Mouse (Mus musculus): ENCODE data around the gene Prelp. TPM values are rescaled to one million over a fixed set of nuclear protein-coding genes. Genes with fewer than 3 reads are reported as not detected.
A peak's percentile ranks its signal among the peaks of the same experiment; 100 is the strongest.

Gene Prelp
- total and polyA plus RNA-seq, 2 experiments from 2014 or later: 2.4 to 5.0 TPM

DNA sequence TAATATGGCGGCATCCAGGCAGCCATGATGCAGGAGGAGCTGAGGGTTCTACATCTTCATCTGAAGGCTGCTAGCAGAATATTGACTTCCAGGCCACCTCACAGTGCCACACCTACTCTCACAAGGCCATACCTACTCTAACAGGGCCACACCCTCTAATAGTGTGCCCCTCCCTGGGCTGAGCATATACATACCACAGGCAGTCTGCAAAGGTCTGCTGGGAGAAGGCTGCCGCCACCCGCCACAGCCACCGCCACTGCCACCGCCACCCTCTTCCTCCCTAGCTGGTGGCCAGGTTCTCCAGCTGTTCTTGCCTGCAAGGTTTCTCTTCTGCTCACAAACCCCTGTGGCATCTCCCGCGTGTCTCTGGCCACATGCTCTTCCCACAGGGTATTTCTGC, 35.4 kb downstream of the Prelp start:
- DNase-seq (no peak), ATAC-seq (no peak)
- no peaks in the 10 kb centered on the region for H3K9me3 ChIP-seq (ENCODE audit: low read length)
- peaks cover 6% of the 10 kb centered on the region for H3K4me1 ChIP-seq (ENCODE audit: insufficient read depth)
- H3K27ac ChIP-seq (ENCODE audit: low read depth, low read length): no peak overlapping the region
- H3K9ac ChIP-seq: no peak overlapping the region
- H3K4me3 ChIP-seq (ENCODE audit: low read depth, low read length): no peak overlapping the region
- no peak overlapping the region for H3K4me2 ChIP-seq (ENCODE audit: low read depth)
- no peak for TF ChIP-seq CTCF (IDR thresholded peaks at IDR 0.05; ENCODE audit: low read depth)
- no peaks in the 10 kb centered on the region for H3K36me3 ChIP-seq (ENCODE audit: insufficient read depth)
- 97% methylated on average over 6 of the region's 7 CpGs for WGBS
- H3K27me3 ChIP-seq (ENCODE audit: insufficient read depth, low read length): no peaks in the 10 kb centered on the region

DNA sequence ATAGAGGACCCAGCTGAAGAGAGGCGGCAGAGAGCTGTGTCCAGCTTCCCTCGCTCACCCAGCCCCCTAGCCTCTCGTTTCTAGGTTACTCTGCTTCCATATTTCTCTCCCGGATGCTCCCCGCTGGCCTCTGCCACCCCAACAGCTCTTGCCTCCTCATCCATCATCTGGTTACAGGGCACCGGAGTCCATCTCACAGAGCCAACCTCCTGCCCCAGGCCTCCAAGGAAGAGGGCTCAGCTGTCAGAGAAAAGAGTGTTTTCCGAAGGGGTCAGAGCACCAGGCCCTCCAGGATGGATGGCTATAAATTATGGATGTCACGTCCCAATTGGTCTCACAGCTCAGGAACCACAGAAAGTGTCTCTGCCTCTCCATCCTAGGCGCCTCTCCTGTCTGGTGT, 36.5 kb downstream of the Prelp start:
- Histone ChIP-seq H3K9ac (no peak overlapping the region), H3K9me3 (ENCODE audit: low read length) (no peaks in the 10 kb centered on the region), H3K36me3 (ENCODE audit: insufficient read depth) (no peaks in the 10 kb centered on the region)

DNA sequence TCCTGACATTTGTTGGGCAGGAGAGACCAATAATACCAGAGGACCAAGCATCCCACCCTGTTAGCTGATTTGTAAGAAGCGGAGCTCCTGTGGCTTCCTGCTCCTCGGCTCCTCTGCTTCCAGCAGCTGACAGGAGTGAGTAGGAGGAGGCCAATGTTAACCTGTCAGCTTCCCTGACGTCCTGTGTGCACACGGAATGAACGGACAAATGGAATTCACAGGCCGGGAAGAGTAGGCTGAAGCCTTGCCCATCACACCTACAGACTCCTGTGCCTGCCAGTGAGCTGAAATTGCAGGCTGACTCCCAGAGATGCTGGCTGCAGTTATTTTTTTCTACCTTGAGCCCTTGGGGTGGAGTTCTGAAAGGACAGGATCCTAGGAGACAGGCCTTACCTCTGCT, 37.1 kb downstream of the Prelp start:
- H3K4me2 ChIP-seq (ENCODE audit: low read depth): no peak overlapping the region
- DNase-seq (no peak), ATAC-seq (no peak)
- TF ChIP-seq CTCF (IDR thresholded peaks at IDR 0.05; ENCODE audit: low read depth): no peak
- H3K9me3 ChIP-seq (ENCODE audit: low read length): no peaks in the 10 kb centered on the region
- peaks cover 6% of the 10 kb centered on the region; the same call in 1 of the 2 replicates for H3K4me1 ChIP-seq (ENCODE audit: insufficient read depth)
- no peaks in the 10 kb centered on the region for H3K27me3 ChIP-seq (ENCODE audit: insufficient read depth, low read length)
- no peaks in the 10 kb centered on the region for H3K36me3 ChIP-seq (ENCODE audit: insufficient read depth)
- H3K9ac ChIP-seq: no peak overlapping the region
- no peak overlapping the region for H3K27ac ChIP-seq (ENCODE audit: low read depth, low read length)
- WGBS: 77% methylated on average over 6 of the region's 6 CpGs
- no peak overlapping the region for H3K4me3 ChIP-seq (ENCODE audit: low read depth, low read length)

More for the DNA sequence above, 36.5 kb downstream of the Prelp start:
- no peak overlapping the region for H3K27ac ChIP-seq (ENCODE audit: low read depth, low read length)
- no peaks in the 10 kb centered on the region for H3K27me3 ChIP-seq (ENCODE audit: insufficient read depth, low read length)
- peaks cover 6% of the 10 kb centered on the region; the same call in 1 of the 2 replicates for H3K4me1 ChIP-seq (ENCODE audit: insufficient read depth)
- 85% methylated on average over 9 of the region's 9 CpGs for WGBS
- H3K4me2 ChIP-seq (ENCODE audit: low read depth): no peak overlapping the region
- no peak for DNase-seq
- ATAC-seq: no peak
- no peak overlapping the region for H3K4me3 ChIP-seq (ENCODE audit: low read depth, low read length)
- no peak for TF ChIP-seq CTCF (IDR thresholded peaks at IDR 0.05; ENCODE audit: low read depth)

DNA sequence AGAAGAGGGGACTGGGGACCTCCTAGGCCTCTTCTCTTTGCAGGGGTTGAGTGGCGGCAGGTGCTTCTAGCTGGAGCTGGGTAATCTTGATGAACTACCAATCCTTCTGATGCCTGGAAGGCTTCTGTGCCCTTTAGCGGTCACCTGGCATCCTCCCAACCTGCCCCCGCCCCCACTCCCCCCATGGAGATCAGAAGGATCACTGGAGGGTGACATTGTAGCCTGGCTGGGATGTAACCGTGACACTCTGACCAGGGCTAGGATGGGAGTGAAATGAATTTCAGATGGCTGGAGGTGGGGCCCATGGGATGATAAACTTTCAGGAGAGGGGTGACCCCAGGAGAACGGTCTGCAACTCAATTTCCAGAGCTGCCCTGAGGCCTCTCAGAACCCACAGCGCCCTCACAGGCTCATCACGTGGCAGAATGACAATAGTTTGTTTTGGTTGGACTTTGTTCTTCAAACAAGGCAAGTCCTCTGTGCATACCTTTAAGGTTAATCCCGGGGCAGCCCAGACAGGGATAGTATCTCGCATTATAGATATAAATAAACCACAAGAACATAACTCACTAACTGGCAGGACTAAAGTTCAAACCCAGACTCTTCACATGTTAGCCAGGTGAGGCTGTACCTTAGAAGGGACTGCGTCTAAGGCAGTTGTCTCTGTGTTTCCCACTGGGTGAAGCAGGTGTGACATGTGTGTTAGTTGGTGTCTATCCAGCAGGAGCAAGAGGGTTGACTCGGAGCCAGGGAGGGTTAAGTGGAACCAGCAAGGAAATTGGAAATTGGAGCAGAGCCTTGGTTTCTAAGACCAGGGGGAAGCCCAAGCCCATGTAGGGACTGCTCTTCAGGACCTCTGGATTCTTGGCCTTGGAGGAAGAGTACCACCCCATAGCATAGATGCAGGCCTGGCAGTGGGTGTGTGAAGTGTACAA, 38.7 kb downstream of the Prelp start:
- Histone ChIP-seq H3K4me1 (ENCODE audit: insufficient read depth) (peaks cover 6% of the 10 kb centered on the region; the same call in 1 of the 2 replicates), H3K36me3 (ENCODE audit: insufficient read depth) (no peaks in the 10 kb centered on the region), H3K4me2 (ENCODE audit: low read depth) (no peak overlapping the region), H3K9ac (no peak overlapping the region), H3K27ac (ENCODE audit: low read depth, low read length) (no peak overlapping the region), H3K9me3 (ENCODE audit: low read length) (no peaks in the 10 kb centered on the region), H3K27me3 (ENCODE audit: insufficient read depth, low read length) (no peaks in the 10 kb centered on the region), H3K4me3 (ENCODE audit: low read depth, low read length) (no peak overlapping the region)
- no peak for DNase-seq
- ATAC-seq: no peak
- 56% methylated on average over 11 of the region's 11 CpGs for WGBS
- no peak for TF ChIP-seq CTCF (IDR thresholded peaks at IDR 0.05; ENCODE audit: low read depth)

DNA sequence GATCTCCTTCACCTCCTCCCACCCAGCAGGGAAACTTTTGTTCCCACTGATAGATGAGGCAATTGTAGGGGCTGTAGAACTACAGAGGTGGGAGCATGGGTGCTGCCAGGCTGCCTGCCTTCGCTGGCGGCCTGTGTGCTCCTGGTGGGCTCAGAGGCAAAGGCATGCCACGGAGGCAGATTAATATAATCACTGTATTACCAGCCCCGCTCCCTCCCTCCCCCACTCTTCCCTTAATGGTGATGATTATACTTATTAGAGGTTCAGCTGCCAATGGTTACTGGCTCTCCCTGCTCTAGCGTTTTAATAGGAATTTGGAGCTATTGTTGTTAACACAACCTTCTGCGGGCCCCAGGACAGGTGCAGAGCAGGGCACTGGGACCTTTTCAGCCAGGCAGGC, 39.4 kb downstream of the Prelp start:
- TF ChIP-seq CTCF (IDR thresholded peaks at IDR 0.05; ENCODE audit: low read depth): peak; percentile 19; the same call in 1 of the 2 replicates
- whole genome bisulfite sequencing: 31% methylated on average over 6 of the region's 6 CpGs
- ATAC-seq: peak; percentile 85; the same call in 1 of the 2 replicates
- Histone ChIP-seq H3K4me2 (ENCODE audit: low read depth) (no peak overlapping the region), H3K27me3 (ENCODE audit: insufficient read depth, low read length) (no peaks in the 10 kb centered on the region), H3K9me3 (ENCODE audit: low read length) (no peaks in the 10 kb centered on the region), H3K36me3 (ENCODE audit: insufficient read depth) (no peaks in the 10 kb centered on the region), H3K27ac (ENCODE audit: low read depth, low read length) (no peak overlapping the region; the same call in 1 of the 2 replicates), H3K4me3 (ENCODE audit: low read depth, low read length) (no peak overlapping the region), H3K9ac (no peak overlapping the region), H3K4me1 (ENCODE audit: insufficient read depth) (peaks cover 5% of the 10 kb centered on the region; the same call in 1 of the 2 replicates)
- peak; percentile 29 for DNase-seq

DNA sequence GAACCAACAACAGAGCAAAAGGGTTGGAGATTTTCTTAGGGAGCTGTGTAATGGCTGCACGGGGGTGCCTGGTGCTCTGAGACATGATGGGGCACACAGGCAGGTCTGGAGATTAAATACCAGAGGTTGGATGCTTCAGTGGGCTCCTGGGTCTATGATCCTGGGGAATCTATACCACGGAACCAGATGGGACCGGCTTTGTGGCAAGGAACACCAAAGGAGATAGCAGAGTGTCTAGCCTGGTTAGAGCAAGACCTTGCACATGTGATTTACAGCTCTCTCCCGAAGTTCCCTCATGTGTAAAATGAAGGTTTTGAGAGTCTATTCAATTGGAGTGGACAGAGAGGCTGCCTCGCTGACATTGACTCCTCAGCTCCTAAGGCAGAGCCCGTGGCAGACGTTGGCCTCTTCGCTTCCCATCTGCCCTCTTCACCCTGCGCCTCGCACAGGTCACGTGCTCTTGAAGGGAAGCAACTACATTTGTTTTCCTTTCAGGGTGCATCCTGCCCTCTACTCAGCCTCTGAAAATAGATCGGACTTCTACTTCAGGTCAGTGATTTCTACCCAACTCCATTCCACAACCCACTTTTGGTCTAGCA, 42.3 kb downstream of the Prelp start:
- 81% methylated on average over 12 of the region's 12 CpGs for WGBS
- Histone ChIP-seq H3K27me3 (ENCODE audit: insufficient read depth, low read length) (no peaks in the 10 kb centered on the region), H3K27ac (ENCODE audit: low read depth, low read length) (no peak overlapping the region), H3K4me3 (ENCODE audit: low read depth, low read length) (no peak overlapping the region), H3K4me2 (ENCODE audit: low read depth) (no peak overlapping the region), H3K36me3 (ENCODE audit: insufficient read depth) (no peaks in the 10 kb centered on the region), H3K4me1 (ENCODE audit: insufficient read depth) (no peaks in the 10 kb centered on the region), H3K9me3 (ENCODE audit: low read length) (no peaks in the 10 kb centered on the region), H3K9ac (no peak overlapping the region)
- DNase-seq (no peak), ATAC-seq (no peak)
- TF ChIP-seq CTCF (IDR thresholded peaks at IDR 0.05; ENCODE audit: low read depth): no peak

DNA sequence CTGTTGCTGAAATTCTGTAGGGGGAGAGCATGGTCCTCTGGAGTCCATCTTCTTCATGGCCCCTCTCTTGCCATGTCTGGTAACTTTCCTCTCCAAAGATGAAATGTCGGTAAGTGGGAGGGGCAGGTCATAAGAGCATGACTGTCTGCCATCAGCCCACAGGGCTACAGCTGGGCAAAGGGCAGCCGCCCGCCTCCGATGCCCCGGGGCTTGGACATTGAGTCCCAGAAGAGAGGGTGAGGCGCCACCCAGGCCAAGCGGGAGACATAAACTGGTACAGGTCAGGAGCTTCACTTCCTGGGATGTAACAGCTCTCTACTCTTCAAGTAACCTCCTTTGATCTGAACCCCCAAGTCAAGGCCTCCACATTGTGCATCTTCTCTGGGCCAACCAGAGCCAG, 44.3 kb downstream of the Prelp start:
- TF ChIP-seq CTCF (IDR thresholded peaks at IDR 0.05; ENCODE audit: low read depth): no peak
- H3K4me2 ChIP-seq (ENCODE audit: low read depth): no peak overlapping the region
- H3K4me3 ChIP-seq (ENCODE audit: low read depth, low read length): no peak overlapping the region
- H3K4me1 ChIP-seq (ENCODE audit: insufficient read depth): no peaks in the 10 kb centered on the region
- DNase-seq: no peak
- H3K27ac ChIP-seq (ENCODE audit: low read depth, low read length): no peak overlapping the region
- no peaks in the 10 kb centered on the region for H3K27me3 ChIP-seq (ENCODE audit: insufficient read depth, low read length)
- ATAC-seq: no peak
- H3K36me3 ChIP-seq (ENCODE audit: insufficient read depth): no peaks in the 10 kb centered on the region
- no peaks in the 10 kb centered on the region for H3K9me3 ChIP-seq (ENCODE audit: low read length)
- H3K9ac ChIP-seq: no peak overlapping the region
- 92% methylated on average over 7 of the region's 7 CpGs for WGBS

All from forebrain, postnatal 0 days (tissue).